Mouse (Mus musculus) heart, embryonic 15.5 days (tissue): Measurements from ENCODE around the gene Golph3l. TPM values are rescaled to one million over a fixed set of nuclear protein-coding genes. Genes with fewer than 3 reads are reported as not detected.
"Not testable (repeated sequence)": the region's sequence is repeated elsewhere in the genome, so short reads cannot be mapped to it uniquely, and the experiment has no call there.

Source experiments
- ATAC-seq: fragments of 200-750 bp; cut with Nextera tagmentation; replicated peaks from 2 replicates; pipeline ENCODE4 v1.8.0; 2017; ENCODE audit warnings: low read depth, moderate TSS enrichment; ENCODE audit not compliant: insufficient number of reproducible peaks, insufficient read depth, low FRiP score
- H3K27ac ChIP-seq: fragments of 300-500 bp; sonication (generic); 2 replicates; pipeline ENCODE4 v1.5.1; 2015; ENCODE audit warnings: mild to moderate bottlenecking, inconsistent platforms
- H3K27me3 ChIP-seq: fragments of 300-500 bp; sonication (generic); 2 replicates; pipeline ENCODE4 v1.6.1; 2015; ENCODE audit warnings: inconsistent platforms
- H3K36me3 ChIP-seq: fragments of 300-500 bp; sonication (generic); 2 replicates; pipeline ENCODE4 v1.6.1; 2015; ENCODE audit warnings: mild to moderate bottlenecking, inconsistent platforms
- H3K4me1 ChIP-seq: fragments of 300-500 bp; sonication (generic); replicated peaks from 2 replicates; pipeline ENCODE4 v1.6.1; 2015; ENCODE audit warnings: inconsistent platforms
- H3K4me2 ChIP-seq: fragments of 300-500 bp; sonication (generic); 2 replicates; pipeline ENCODE4 v1.6.1; 2015; ENCODE audit warnings: inconsistent platforms, mild to moderate bottlenecking, moderate library complexity
- H3K4me3 ChIP-seq: fragments of 300-500 bp; sonication (generic); 2 replicates; pipeline ENCODE4 v1.5.1; 2015; ENCODE audit warnings: mild to moderate bottlenecking, inconsistent platforms
- H3K9ac ChIP-seq: fragments of 300-500 bp; sonication (generic); 2 replicates; pipeline ENCODE4 v1.6.1; 2015; ENCODE audit warnings: mild to moderate bottlenecking, inconsistent platforms
- H3K9me3 ChIP-seq: fragments of 300-500 bp; sonication (generic); replicated peaks from 2 replicates; pipeline ENCODE4 v1.6.1; 2016; ENCODE audit warnings: inconsistent platforms
- WGBS: fragments of 180-500 bp; shearing (Covaris S2); methylation state at CpG from one replicate; pipeline ENCODE4 v1.1.7; 2015; ENCODE audit warnings: mixed read lengths; 5-methylcytosine and 5-hydroxymethylcytosine counted together
- polyA plus RNA-seq: library from polyadenylated mRNA; unstranded; fragments of >200 nt; fragmentation: Nextera tagmentation; extraction: Ambion mirVana; gene quantifications from 2 replicates; pipeline ENCODE4 v1.2.1, GENCODE M21; 2015

The Golph3l gene
- polyA plus RNA-seq, 1 experiment from 2014 or later: 23.1 TPM

GRCm38 (mm10) chr3:95587754-95588603 is 755 bp upstream of the Golph3l start:
- Histone ChIP-seq H3K4me1 (peaks cover 9% of the 10 kb centered on the region), H3K4me3 (peak overlapping the region; percentile 91), H3K9ac (peak overlapping the region; percentile 23; the same call in 1 of the 2 replicates), H3K9me3 (no peaks in the 10 kb centered on the region), H3K27ac (peak overlapping the region; percentile 67), H3K36me3 (peaks cover 12% of the 10 kb centered on the region), H3K4me2 (peak overlapping the region; percentile 67), H3K27me3 (no peaks in the 10 kb centered on the region)
- ATAC-seq: no peak
- WGBS: 50% methylated on average over 8 of the region's 8 CpGs

DNA sequence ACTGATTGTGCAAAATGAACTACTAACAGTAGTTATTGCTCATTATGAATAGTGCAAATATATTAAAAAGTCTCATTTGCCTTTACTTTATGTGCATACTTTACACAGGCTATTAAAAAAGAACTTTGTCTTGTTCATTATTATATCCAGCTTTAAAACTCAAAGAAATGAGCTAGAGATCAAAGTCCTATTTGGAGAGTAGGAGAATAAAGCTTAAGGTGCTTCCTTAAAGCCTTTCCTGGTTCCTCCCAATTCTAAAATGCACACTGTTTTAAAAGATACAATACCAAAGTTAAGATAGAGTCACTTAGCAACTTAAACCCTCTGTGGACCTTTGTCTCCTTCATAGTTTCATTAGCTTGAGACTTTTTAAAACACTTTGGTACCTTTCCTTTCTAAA is 10.0 kb downstream of the Golph3l start:
- Histone ChIP-seq H3K4me1 (no peaks in the 10 kb centered on the region), H3K4me2 (no peak overlapping the region), H3K9me3 (no peaks in the 10 kb centered on the region), H3K27ac (no peak overlapping the region), H3K4me3 (no peak overlapping the region), H3K27me3 (no peaks in the 10 kb centered on the region), H3K36me3 (peaks cover 16% of the 10 kb centered on the region), H3K9ac (no peak overlapping the region)
- ATAC-seq: no peak

DNA sequence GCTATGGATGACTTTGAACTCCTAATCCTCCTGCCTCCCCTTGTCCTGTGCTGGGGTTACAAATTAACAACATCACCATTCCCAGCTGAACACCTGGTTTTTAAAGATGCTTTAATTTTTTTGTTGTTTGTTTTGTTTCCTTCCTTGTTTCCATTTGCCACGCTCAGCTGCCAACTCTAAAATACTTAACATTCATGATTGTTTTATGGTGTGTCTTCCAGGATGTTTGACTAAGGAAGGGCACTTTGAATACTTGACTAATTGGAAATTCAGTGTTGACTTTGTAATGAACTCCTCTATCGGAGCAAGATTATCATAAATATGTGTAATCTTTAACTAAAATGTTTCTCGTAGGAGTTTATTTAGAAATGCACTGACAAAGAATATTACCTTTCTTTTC is 12.6 kb downstream of the Golph3l start:
- no peak for ATAC-seq
- Histone ChIP-seq H3K9ac (no peak overlapping the region), H3K4me3 (no peak overlapping the region), H3K9me3 (no peaks in the 10 kb centered on the region), H3K4me1 (peaks cover 5% of the 10 kb centered on the region; the same call in 1 of the 2 replicates), H3K4me2 (no peak overlapping the region), H3K36me3 (peaks cover 8% of the 10 kb centered on the region), H3K27ac (no peak overlapping the region), H3K27me3 (no peaks in the 10 kb centered on the region)
- 91% methylated on average over 3 of the region's 3 CpGs for WGBS

DNA sequence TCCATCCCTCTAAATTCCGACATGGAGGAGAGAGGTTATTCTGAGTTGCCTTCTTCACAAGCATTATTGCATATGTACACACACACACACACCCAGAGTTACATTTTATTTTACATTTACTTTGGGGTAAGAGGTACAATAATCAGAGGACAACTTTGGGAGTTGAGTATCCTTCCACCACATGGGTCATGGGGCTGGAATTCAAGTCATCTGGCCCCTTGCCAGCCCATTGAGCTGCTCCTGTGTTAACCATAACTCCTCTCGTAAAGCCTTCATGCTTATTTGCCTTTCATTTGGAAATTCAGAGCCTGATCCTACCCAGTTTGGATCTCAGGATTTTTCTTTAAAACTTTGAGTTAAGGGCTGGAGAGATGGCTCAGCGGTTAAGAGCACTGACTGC is 17.4 kb downstream of the Golph3l start:
- Histone ChIP-seq H3K4me1 (peaks cover 6% of the 10 kb centered on the region), H3K9me3 (no peaks in the 10 kb centered on the region), H3K4me2 (no peak overlapping the region), H3K27ac (no peak overlapping the region), H3K27me3 (no peaks in the 10 kb centered on the region), H3K9ac (no peak overlapping the region), H3K4me3 (no peak overlapping the region), H3K36me3 (peaks cover 29% of the 10 kb centered on the region)
- 77% methylated on average over 3 of the region's 3 CpGs for WGBS
- no peak for ATAC-seq

DNA sequence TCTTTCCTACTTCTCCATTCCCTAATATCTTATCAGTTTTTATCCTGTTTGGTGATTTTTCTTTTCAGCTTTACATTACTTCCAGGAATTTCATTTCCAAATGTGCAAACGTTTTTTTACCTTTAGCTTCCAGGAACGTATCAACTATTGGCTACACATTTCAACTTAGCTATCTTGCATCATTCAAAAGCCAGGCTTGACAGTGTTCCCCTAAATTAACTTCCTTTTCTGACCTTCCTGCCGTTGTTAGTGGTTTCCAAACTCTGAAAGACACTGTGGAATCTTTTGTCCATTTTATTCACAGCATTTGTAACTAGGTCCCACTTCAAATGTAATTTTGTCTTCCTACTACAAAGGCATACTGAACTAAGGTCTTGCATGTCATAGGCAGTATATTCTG is 20.5 kb downstream of the Golph3l start:
- peaks cover 27% of the 10 kb centered on the region for H3K36me3 ChIP-seq
- no peak overlapping the region for H3K9ac ChIP-seq
- H3K4me1 ChIP-seq: peaks cover 6% of the 10 kb centered on the region
- ATAC-seq: no peak
- no peak overlapping the region for H3K4me2 ChIP-seq
- WGBS: 57% methylated on average over 3 of the region's 3 CpGs
- no peaks in the 10 kb centered on the region for H3K9me3 ChIP-seq
- H3K4me3 ChIP-seq: no peak overlapping the region
- H3K27ac ChIP-seq: no peak overlapping the region
- H3K27me3 ChIP-seq: no peaks in the 10 kb centered on the region

DNA sequence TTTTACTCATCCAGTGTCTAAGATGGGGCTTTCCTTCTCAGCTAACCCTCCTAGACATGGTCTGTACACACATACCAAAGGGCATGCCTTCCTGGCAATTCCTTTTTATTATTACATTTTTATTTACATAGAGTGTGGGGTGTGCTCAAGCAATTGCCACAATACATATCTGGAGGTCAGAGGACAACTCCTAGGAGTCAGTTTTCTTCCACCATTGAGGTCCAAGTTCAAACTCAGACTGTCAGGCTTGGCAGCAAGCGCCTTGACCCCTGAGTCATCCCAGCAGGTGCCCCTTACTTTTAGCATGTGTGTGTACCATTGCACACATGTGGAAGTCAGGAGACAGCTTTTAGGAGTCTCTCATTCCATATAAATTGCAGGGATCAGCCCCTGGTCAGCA is 25.3 kb downstream of the Golph3l start:
- H3K4me1 ChIP-seq: no peaks in the 10 kb centered on the region; the same call in 1 of the 2 replicates
- no peak overlapping the region for H3K27ac ChIP-seq
- no peak for ATAC-seq
- no peaks in the 10 kb centered on the region for H3K27me3 ChIP-seq
- no peaks in the 10 kb centered on the region for H3K9me3 ChIP-seq
- H3K9ac ChIP-seq: no peak overlapping the region
- H3K36me3 ChIP-seq: peaks cover 27% of the 10 kb centered on the region
- 100% methylated on average over 1 of the region's 1 CpGs for WGBS
- no peak overlapping the region for H3K4me3 ChIP-seq
- H3K4me2 ChIP-seq: no peak overlapping the region

GRCm38 (mm10) chr3:95618511-95618910 is 29.8 kb downstream of the Golph3l start:
- no peak overlapping the region for H3K4me3 ChIP-seq
- no peak for ATAC-seq
- H3K4me1 ChIP-seq: no peaks in the 10 kb centered on the region
- no peak overlapping the region for H3K9ac ChIP-seq
- peaks cover 26% of the 10 kb centered on the region for H3K36me3 ChIP-seq
- H3K27me3 ChIP-seq: no peaks in the 10 kb centered on the region
- H3K4me2 ChIP-seq: no peak overlapping the region
- no peaks in the 10 kb centered on the region for H3K9me3 ChIP-seq
- no peak overlapping the region for H3K27ac ChIP-seq
- WGBS: 58% methylated on average over 1 of the region's 1 CpGs

DNA sequence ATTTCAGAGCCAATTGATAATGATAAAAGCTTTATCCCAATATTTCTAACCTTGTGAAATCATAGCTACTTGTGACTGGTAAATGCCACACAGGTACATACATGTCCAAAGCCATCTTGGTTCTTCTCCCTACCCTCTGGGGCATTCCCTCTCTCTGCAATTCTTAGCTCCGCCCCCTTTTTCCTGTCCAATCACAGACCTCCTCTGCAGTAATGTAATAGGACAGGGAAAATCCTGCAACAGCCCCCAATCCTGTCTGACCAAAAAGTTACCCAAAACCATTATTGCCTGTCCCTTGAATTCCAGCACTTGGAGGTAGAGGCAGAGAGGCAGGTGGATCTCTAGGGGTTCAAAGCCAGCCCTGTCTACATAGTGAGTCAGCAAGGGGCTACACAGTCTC is 32.5 kb downstream of the Golph3l start:
- H3K4me1 ChIP-seq: peaks cover 10% of the 10 kb centered on the region
- H3K9me3 ChIP-seq: no peaks in the 10 kb centered on the region
- no peak overlapping the region for H3K4me2 ChIP-seq
- no peak overlapping the region for H3K27ac ChIP-seq
- H3K9ac ChIP-seq: no peak overlapping the region
- WGBS: 65% methylated on average over 1 of the region's 1 CpGs
- ATAC-seq: no peak
- no peaks in the 10 kb centered on the region for H3K27me3 ChIP-seq
- H3K4me3 ChIP-seq: no peak overlapping the region
- peaks cover 26% of the 10 kb centered on the region for H3K36me3 ChIP-seq

- H3K9me3 ChIP-seq, H3K27me3 ChIP-seq, H3K4me3 ChIP-seq, H3K27ac ChIP-seq, H3K4me2 ChIP-seq, ATAC-seq, H3K9ac ChIP-seq: not testable (repeated sequence)
- H3K36me3 ChIP-seq: peaks cover 29% of the 10 kb centered on the region
- WGBS: 88% methylated on average over 20 of the region's 20 CpGs
- peaks cover 13% of the 10 kb centered on the region for H3K4me1 ChIP-seq
These were observed 33.7 kb downstream of the Golph3l start for GRCm38 (mm10) chr3:95622421-95622820.

- Histone ChIP-seq H3K27me3 (no peaks in the 10 kb centered on the region), H3K36me3 (peaks cover 30% of the 10 kb centered on the region), H3K9ac (no peak overlapping the region), H3K4me2 (no peak overlapping the region), H3K4me3 (no peak overlapping the region), H3K9me3 (no peaks in the 10 kb centered on the region), H3K27ac (no peak overlapping the region), H3K4me1 (peaks cover 13% of the 10 kb centered on the region)
- WGBS: 54% methylated on average over 2 of the region's 2 CpGs
- no peak for ATAC-seq
These were observed 34.8 kb downstream of the Golph3l start for GRCm38 (mm10) chr3:95623551-95623950.

GRCm38 (mm10) chr3:95623991-95624515 is 35.3 kb downstream of the Golph3l start:
- H3K27me3 ChIP-seq, H3K9me3 ChIP-seq, ATAC-seq: not testable (repeated sequence)
- peaks cover 13% of the 10 kb centered on the region for H3K4me1 ChIP-seq
- WGBS: 72% methylated on average over 5 of the region's 5 CpGs
- H3K4me2 ChIP-seq: peak overlapping the region; percentile 68
- 0 out of 2 replicates have a peak overlapping the region, but pooled peaks have one; percentile 58 for H3K9ac ChIP-seq
- H3K4me3 ChIP-seq: peak overlapping the region; percentile 80
- H3K27ac ChIP-seq: peak overlapping the region; percentile 87
- peaks cover 35% of the 10 kb centered on the region for H3K36me3 ChIP-seq
